Mouse (Mus musculus): ENCODE data around the gene Elk3.

- no peak for TF ChIP-seq CTCF (IDR thresholded peaks at IDR 0.05; ENCODE audit: extremely low read depth, insufficient read depth, insufficient read length, insufficient replicate concordance)
- no peak for TF ChIP-seq POLR2A (IDR thresholded peaks at IDR 0.05; ENCODE audit: low read depth, low read length)
Observed at GRCm38 (mm10) chr10:93234692-93235091, 76.2 kb downstream of the Elk3 start.
